31 mouse cellular contexts compared by ENCODE assay signal in genomic region chr13:8691448-8691847, GRCm38 (mm10).
DNase-seq lines count a peak whose midpoint lies in the region; ATAC-seq lines count a peak whose summit lies in the region.
"Had no signal": no experiment of that assay in that cellular context is flagged by ENCODE, and none has a peak within 500 bp of the region (broad histone marks: within the 10 kb centered on the region; RNA-seq: fewer than 3 reads in every experiment).

No protein-coding gene starts in this region.

- H3K4me2 ChIP-seq in forebrain, embryonic 13.5 days = no peak overlapping the region
- H3K4me2 ChIP-seq in forebrain, embryonic 11.5 days (ENCODE audit: low read depth, low read length, severe bottlenecking) = no peak overlapping the region
- no peak overlapping the region for H3K4me2 ChIP-seq in hindbrain, embryonic 15.5 days
- no peak overlapping the region for H3K4me2 ChIP-seq in hindbrain, embryonic 14.5 days (replicated peaks)
- no peak overlapping the region for H3K4me2 ChIP-seq in hindbrain, embryonic 16.5 days (ENCODE audit: low read length)
- H3K4me2 ChIP-seq: embryonic facial prominence, embryonic 15.5 days; heart, embryonic 11.5 days; kidney, embryonic 15.5 days; limb, embryonic 12.5 days; lung, embryonic 15.5 days; midbrain, embryonic 12.5 days; neural tube, embryonic 12.5 days; stomach, embryonic 15.5 days had no signal

- no peak overlapping the region for H3K27ac ChIP-seq in forebrain, embryonic 13.5 days
- H3K27ac ChIP-seq in forebrain, embryonic 11.5 days (ENCODE audit: low read depth, low read length) = no peak overlapping the region
- no peak overlapping the region for H3K27ac ChIP-seq in hindbrain, embryonic 15.5 days (replicated peaks)
- no peak overlapping the region for H3K27ac ChIP-seq in hindbrain, embryonic 14.5 days
- H3K27ac ChIP-seq in hindbrain, embryonic 16.5 days (ENCODE audit: low read depth, low read length) = no peak overlapping the region
- no peak overlapping the region for H3K27ac ChIP-seq in embryonic facial prominence, embryonic 10.5 days (replicated peaks)
- H3K27ac ChIP-seq: embryonic facial prominence, embryonic 15.5 days; gastrocnemius, adult 2 months; kidney, embryonic 15.5 days; left cerebral cortex, adult 2 months; limb, embryonic 12.5 days; lung, embryonic 15.5 days; midbrain, embryonic 12.5 days; neural tube, embryonic 12.5 days; stomach, embryonic 15.5 days had no signal

- peaks cover 7% of the 10 kb centered on the region for H3K4me1 ChIP-seq in forebrain, embryonic 13.5 days
- no peaks in the 10 kb centered on the region for H3K4me1 ChIP-seq in forebrain, embryonic 11.5 days (replicated peaks; ENCODE audit: control insufficient read depth, insufficient read depth, low read length)
- peaks cover 9% of the 10 kb centered on the region for H3K4me1 ChIP-seq in hindbrain, embryonic 15.5 days (replicated peaks)
- peaks cover 10% of the 10 kb centered on the region; the same call in 1 of the 2 replicates for H3K4me1 ChIP-seq in hindbrain, embryonic 14.5 days (replicated peaks; ENCODE audit: control insufficient read depth, insufficient read depth, low read length)
- H3K4me1 ChIP-seq in hindbrain, embryonic 16.5 days (ENCODE audit: control insufficient read depth, insufficient read depth, low read depth, low read length) = no peaks in the 10 kb centered on the region
- H3K4me1 ChIP-seq in embryonic facial prominence, embryonic 10.5 days = no peaks in the 10 kb centered on the region; the same call in 1 of the 2 replicates
- H3K4me1 ChIP-seq: embryonic facial prominence, embryonic 15.5 days; kidney, embryonic 15.5 days; limb, embryonic 12.5 days; lung, embryonic 15.5 days; neural tube, embryonic 12.5 days; stomach, embryonic 15.5 days had no signal

- 0 out of 2 replicates have a peak, but pooled peaks have one; percentile 24 for ATAC-seq in forebrain, embryonic 13.5 days
- ATAC-seq in forebrain, embryonic 11.5 days (replicated peaks; ENCODE audit: low FRiP score) = no peak
- 0 out of 2 replicates have a peak, but pooled peaks have one; percentile 54 for ATAC-seq in hindbrain, embryonic 15.5 days (ENCODE audit: low FRiP score, low read depth)
- ATAC-seq in hindbrain, embryonic 14.5 days (ENCODE audit: low FRiP score) = no peak; the same call in 1 of the 2 replicates
- peak; percentile 61; the same call in 1 of the 2 replicates for ATAC-seq in hindbrain, embryonic 16.5 days
- ATAC-seq: Patski had no signal

- WGBS in forebrain, embryonic 13.5 days = 33% methylated on average over 6 of the region's 6 CpGs
- WGBS in forebrain, embryonic 11.5 days = 61% methylated on average over 6 of the region's 6 CpGs
- WGBS in hindbrain, embryonic 15.5 days = 44% methylated on average over 6 of the region's 6 CpGs
- 37% methylated on average over 6 of the region's 6 CpGs for WGBS in hindbrain, embryonic 14.5 days
- WGBS in hindbrain, embryonic 16.5 days = 38% methylated on average over 6 of the region's 6 CpGs
- WGBS in embryonic facial prominence, embryonic 10.5 days = 81% methylated on average over 6 of the region's 6 CpGs

- no peaks in the 10 kb centered on the region for H3K9me3 ChIP-seq in forebrain, embryonic 13.5 days (replicated peaks)
- no peaks in the 10 kb centered on the region for H3K9me3 ChIP-seq in forebrain, embryonic 11.5 days (ENCODE audit: control insufficient read depth, low read length)
- no peaks in the 10 kb centered on the region for H3K9me3 ChIP-seq in hindbrain, embryonic 15.5 days
- H3K9me3 ChIP-seq in hindbrain, embryonic 14.5 days (ENCODE audit: control insufficient read depth, low read length) = no peaks in the 10 kb centered on the region
- no peaks in the 10 kb centered on the region for H3K9me3 ChIP-seq in hindbrain, embryonic 16.5 days (ENCODE audit: control insufficient read depth, low read length)
- no peaks in the 10 kb centered on the region for H3K9me3 ChIP-seq in embryonic facial prominence, embryonic 10.5 days
- H3K9me3 ChIP-seq: embryonic facial prominence, embryonic 15.5 days; G1E; kidney, embryonic 15.5 days; limb, embryonic 12.5 days; lung, embryonic 15.5 days; midbrain, embryonic 12.5 days; neural tube, embryonic 12.5 days; stomach, embryonic 15.5 days had no signal

- H3K36me3 ChIP-seq in forebrain, embryonic 13.5 days (ENCODE audit: poor library complexity, severe bottlenecking) = no peaks in the 10 kb centered on the region
- no peaks in the 10 kb centered on the region for H3K36me3 ChIP-seq in forebrain, embryonic 11.5 days (ENCODE audit: control insufficient read depth, insufficient read depth, low read length)
- H3K36me3 ChIP-seq in hindbrain, embryonic 15.5 days = no peaks in the 10 kb centered on the region
- H3K36me3 ChIP-seq in hindbrain, embryonic 14.5 days (replicated peaks; ENCODE audit: control insufficient read depth, insufficient read depth) = no peaks in the 10 kb centered on the region
- H3K36me3 ChIP-seq in hindbrain, embryonic 16.5 days (ENCODE audit: control insufficient read depth, insufficient read depth, low read length) = no peaks in the 10 kb centered on the region
- H3K36me3 ChIP-seq in embryonic facial prominence, embryonic 10.5 days (replicated peaks) = no peaks in the 10 kb centered on the region
- H3K36me3 ChIP-seq: embryonic facial prominence, embryonic 15.5 days; G1E; kidney, embryonic 15.5 days; limb, embryonic 12.5 days; lung, embryonic 15.5 days; midbrain, embryonic 12.5 days; neural tube, embryonic 12.5 days; stomach, embryonic 15.5 days had no signal

- no peak overlapping the region for H3K9ac ChIP-seq in forebrain, embryonic 13.5 days
- no peak overlapping the region for H3K9ac ChIP-seq in forebrain, embryonic 11.5 days (ENCODE audit: low read length)
- H3K9ac ChIP-seq in hindbrain, embryonic 15.5 days = no peak overlapping the region
- no peak overlapping the region for H3K9ac ChIP-seq in hindbrain, embryonic 14.5 days
- no peak overlapping the region for H3K9ac ChIP-seq in hindbrain, embryonic 16.5 days (ENCODE audit: low read depth, low read length)
- H3K9ac ChIP-seq: embryonic facial prominence, embryonic 15.5 days; kidney, embryonic 15.5 days; limb, embryonic 12.5 days; lung, embryonic 15.5 days; midbrain, embryonic 12.5 days; neural tube, embryonic 12.5 days; stomach, embryonic 15.5 days had no signal

- no peak overlapping the region for H3K4me3 ChIP-seq in forebrain, embryonic 13.5 days
- no peak overlapping the region for H3K4me3 ChIP-seq in forebrain, embryonic 11.5 days (ENCODE audit: low read depth, low read length)
- H3K4me3 ChIP-seq in hindbrain, embryonic 15.5 days = no peak overlapping the region
- H3K4me3 ChIP-seq in hindbrain, embryonic 14.5 days (replicated peaks; ENCODE audit: low read length) = no peak overlapping the region
- no peak overlapping the region for H3K4me3 ChIP-seq in hindbrain, embryonic 16.5 days (ENCODE audit: low read length)
- H3K4me3 ChIP-seq in embryonic facial prominence, embryonic 10.5 days = no peak overlapping the region
- H3K4me3 ChIP-seq: embryonic facial prominence, embryonic 15.5 days; gastrocnemius, adult 2 months; kidney, embryonic 15.5 days; left cerebral cortex, adult 2 months; limb, embryonic 12.5 days; lung, embryonic 15.5 days; midbrain, embryonic 12.5 days; myocyte; neural tube, embryonic 12.5 days; stomach, embryonic 15.5 days had no signal

- no peaks in the 10 kb centered on the region for H3K27me3 ChIP-seq in forebrain, embryonic 13.5 days
- no peaks in the 10 kb centered on the region for H3K27me3 ChIP-seq in forebrain, embryonic 11.5 days (ENCODE audit: control insufficient read depth, insufficient read depth, low read length)
- no peaks in the 10 kb centered on the region for H3K27me3 ChIP-seq in hindbrain, embryonic 15.5 days
- no peaks in the 10 kb centered on the region for H3K27me3 ChIP-seq in hindbrain, embryonic 14.5 days (ENCODE audit: control insufficient read depth, insufficient read depth, low read length)
- no peaks in the 10 kb centered on the region for H3K27me3 ChIP-seq in hindbrain, embryonic 16.5 days (replicated peaks; ENCODE audit: control insufficient read depth, insufficient read depth, low read length)
- H3K27me3 ChIP-seq in embryonic facial prominence, embryonic 10.5 days (replicated peaks; ENCODE audit: low read depth, poor library complexity, severe bottlenecking) = no peaks in the 10 kb centered on the region
- H3K27me3 ChIP-seq: embryonic facial prominence, embryonic 15.5 days; kidney, embryonic 15.5 days; limb, embryonic 12.5 days; lung, embryonic 15.5 days; midbrain, embryonic 12.5 days; neural tube, embryonic 12.5 days; stomach, embryonic 15.5 days had no signal

- DNase-seq in forebrain, embryonic 11.5 days (ENCODE audit: low spot score) = no peak
- DNase-seq in hindbrain, embryonic 14.5 days (ENCODE audit: low spot score) = no peak
- DNase-seq in retina, embryonic 14.5 days (ENCODE audit: low spot score) = peak; percentile 62
- no peak for DNase-seq in left cerebral cortex, adult 11 months (ENCODE audit: low spot score)
- DNase-seq in embryonic facial prominence, embryonic 10.5 days (ENCODE audit: low spot score) = no peak
- DNase-seq: adrenal gland, postnatal 10 days; cerebellum, adult 11-12 months; cerebellum, adult 9-11 months; gastrocnemius, adult 2 months; gastrocnemius, postnatal 36 days; heart, adult 18-20 months; heart, postnatal 4 days; kidney, adult 18-20 months; kidney, postnatal 25 days; right cerebral cortex, postnatal 14 days; thymus, postnatal 25 days had no signal

Comparison
In these comparisons a context has a peak if more than half of its experiments do, and no peak if none do; other contexts are left out.
1. ATAC-seq: peak in forebrain, embryonic 13.5 days (single experiment), hindbrain, embryonic 15.5 days (single experiment) and hindbrain, embryonic 16.5 days (single experiment); none in forebrain, embryonic 11.5 days (single experiment) and hindbrain, embryonic 14.5 days (single experiment).